Mouse (Mus musculus) monocyte, adult 5-6 weeks (primary cell): ENCODE measurements around the gene Zrsr1. TPM values are rescaled to one million over a fixed set of nuclear protein-coding genes. Genes with fewer than 3 reads are reported as not detected.

Experiments
- ATAC-seq: fragments of 153-309, 156-312 bp; replicated peaks from 2 replicates; pipeline ENCODE4 v1.8.0; 2017; ENCODE audit warnings: mild to moderate bottlenecking; ENCODE audit not compliant: low TSS enrichment, insufficient number of reproducible peaks, severe bottlenecking, poor library complexity, low FRiP score
- total RNA-seq: library from RNA; stranded (forward); fragments of 200-1000, 200-491, 200-594 nt; gene quantifications from 3 replicates; pipeline ENCODE4 v1.2.3, GENCODE M21; 2017

Zrsr1 gene
- total RNA-seq, 1 experiment from 2014 or later: 18.8 TPM

- ATAC-seq: no peak
Observed at GRCm38 (mm10) chr11:22998308-22998707, 26.5 kb downstream of the Zrsr1 start.

- no peak for ATAC-seq
Observed at GRCm38 (mm10) chr11:23005276-23005675, 33.5 kb downstream of the Zrsr1 start.

GRCm38 (mm10) chr11:23007166-23007480, 35.3 kb downstream of the Zrsr1 start:
- no peak for ATAC-seq

GRCm38 (mm10) chr11:23007481-23008180, 35.8 kb downstream of the Zrsr1 start, which contains the start of gene Fam161a:
TSS of gene Fam161a (plus strand) at chr11:23007531.
- ATAC-seq: peak; percentile 98

GRCm38 (mm10) chr11:23008181-23008823, 36.5 kb downstream of the Zrsr1 start:
- peak; percentile 44 for ATAC-seq

- no peak for ATAC-seq
Observed at GRCm38 (mm10) chr11:23008824-23009200, 37.0 kb downstream of the Zrsr1 start.

GRCm38 (mm10) chr11:23013096-23013495, 41.3 kb downstream of the Zrsr1 start:
- ATAC-seq: no peak

GRCm38 (mm10) chr11:23013580-23014294, 41.9 kb downstream of the Zrsr1 start:
- ATAC-seq: no peak; the same call in 1 of the 2 replicates

GRCm38 (mm10) chr11:23014996-23015395, 43.2 kb downstream of the Zrsr1 start:
- ATAC-seq: no peak

- ATAC-seq: no peak
Observed at GRCm38 (mm10) chr11:23017943-23018342, 46.1 kb downstream of the Zrsr1 start.

GRCm38 (mm10) chr11:23020116-23020770, 48.4 kb downstream of the Zrsr1 start:
- no peak for ATAC-seq

- ATAC-seq: no peak
Observed at GRCm38 (mm10) chr11:23020841-23021240, 49.0 kb downstream of the Zrsr1 start.

- ATAC-seq: no peak
Observed at GRCm38 (mm10) chr11:23023155-23023554, 51.4 kb downstream of the Zrsr1 start.

- ATAC-seq: no peak
Observed at GRCm38 (mm10) chr11:23024169-23024568, 52.4 kb downstream of the Zrsr1 start.

Other genes starting within 250 kb of the Zrsr1 start
- gene B3gnt2, start 111.0 kb upstream of the Zrsr1 start, total RNA-seq: 3.6 to 30.4 TPM (median 8.5 TPM) in 3 replicates
- 21.3 to 32.3 TPM (median 25.1 TPM) in 3 replicates for gene Gm28048, start 10.1 kb downstream of the Zrsr1 start, total RNA-seq
- 42.8 to 84.2 TPM (median 45.9 TPM) in 3 replicates for gene Commd1, start 10.4 kb downstream of the Zrsr1 start, total RNA-seq
- gene Cct4, start 18.5 kb downstream of the Zrsr1 start, total RNA-seq: 162 to 183 TPM (median 162 TPM) in 3 replicates
- gene Fam161a, start 35.5 kb downstream of the Zrsr1 start, total RNA-seq: 1.2 to 4.5 TPM (median 1.8 TPM) in 3 replicates